Mouse (Mus musculus) ZHBTc4 (cell line): ENCODE data around the gene Nutm2.

Source experiments
- DNase-seq: peaks from one replicate; pipeline ENCODE4 v3.0.0-alpha.2; 2011; ENCODE audit warnings: low read depth, low spot score

The Nutm2 gene

DNA sequence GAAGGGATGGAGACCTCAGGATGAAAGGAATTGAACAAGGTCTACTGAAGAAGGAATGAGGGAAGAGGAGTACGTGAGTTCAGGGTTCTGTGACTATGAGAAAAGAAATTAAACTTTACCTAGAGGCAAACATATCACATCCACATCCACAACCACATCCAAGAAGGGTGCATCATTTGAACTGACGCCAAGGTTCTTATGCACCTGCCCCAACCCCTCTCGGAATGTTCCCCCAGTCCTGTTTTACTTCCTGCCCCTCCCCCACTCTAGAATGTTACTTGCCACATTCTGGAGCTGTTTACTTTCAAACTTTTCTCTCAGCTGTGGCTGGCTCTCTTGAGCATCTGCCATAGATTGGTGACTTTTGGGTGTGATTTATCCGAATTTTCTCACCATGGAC, at the start of gene Nutm2:
Gene Nutm2, plus strand, starts transcription at position 301 of the 400 bp plus-strand sequence.
- DNase-seq, result no peak

- peak; percentile 77 for DNase-seq
These were observed 49.5 kb upstream of the Nutm2 start, which contains the start of gene Fbxw17 for GRCm38 (mm10) chr13:50417389-50418183. Gene Fbxw17 (plus strand): TSS chr13:50417864.

DNA sequence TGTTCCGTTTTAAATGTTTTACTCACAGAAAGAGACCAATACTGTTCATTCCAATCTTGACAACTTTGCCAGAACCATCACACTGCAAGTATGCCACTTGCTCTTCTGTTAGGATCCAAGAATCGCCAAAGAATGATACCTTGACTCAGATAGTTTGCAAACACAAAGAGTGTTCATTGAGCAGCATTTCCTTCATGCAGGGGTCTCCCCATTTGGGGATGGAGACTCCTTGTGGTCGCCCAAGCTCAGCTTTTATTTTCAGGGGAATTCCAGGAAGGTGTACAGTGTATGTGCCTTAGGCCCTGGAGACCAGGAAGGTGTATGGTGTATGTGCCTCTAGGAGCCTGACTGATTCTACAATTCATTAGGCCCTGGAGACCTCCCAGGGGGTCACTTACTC, 48.7 kb upstream of the Nutm2 start:
- peak; percentile 14 for DNase-seq

DNA sequence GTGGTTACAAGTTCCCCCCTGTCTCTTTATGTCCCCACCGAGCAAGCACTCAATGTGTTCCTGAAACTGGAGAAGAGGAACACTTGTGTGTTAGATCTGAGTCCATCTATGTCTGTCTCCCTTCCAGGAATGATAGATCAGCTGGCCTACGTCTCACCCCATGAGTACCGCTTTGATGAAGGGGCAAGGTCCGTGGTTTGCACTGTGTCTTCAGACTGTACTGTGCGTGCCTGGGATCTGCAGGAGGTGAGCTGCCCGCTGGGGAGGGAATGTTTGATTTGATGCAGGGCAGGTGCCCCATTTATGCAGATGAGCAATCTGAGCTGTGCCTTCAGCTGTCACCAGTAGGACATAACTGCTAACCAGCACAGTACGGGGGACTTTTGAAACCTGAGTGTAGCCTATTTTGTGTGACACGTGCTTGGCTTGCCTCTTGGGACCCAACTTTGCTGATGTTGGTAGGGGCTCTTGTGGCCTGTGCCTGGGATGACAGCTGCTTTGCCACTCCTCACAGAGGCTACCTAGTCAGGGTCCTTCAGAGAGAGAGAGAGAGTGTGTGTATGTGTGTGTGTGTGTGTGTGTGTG, 43.4 kb upstream of the Nutm2 start:
- no peak for DNase-seq

DNA sequence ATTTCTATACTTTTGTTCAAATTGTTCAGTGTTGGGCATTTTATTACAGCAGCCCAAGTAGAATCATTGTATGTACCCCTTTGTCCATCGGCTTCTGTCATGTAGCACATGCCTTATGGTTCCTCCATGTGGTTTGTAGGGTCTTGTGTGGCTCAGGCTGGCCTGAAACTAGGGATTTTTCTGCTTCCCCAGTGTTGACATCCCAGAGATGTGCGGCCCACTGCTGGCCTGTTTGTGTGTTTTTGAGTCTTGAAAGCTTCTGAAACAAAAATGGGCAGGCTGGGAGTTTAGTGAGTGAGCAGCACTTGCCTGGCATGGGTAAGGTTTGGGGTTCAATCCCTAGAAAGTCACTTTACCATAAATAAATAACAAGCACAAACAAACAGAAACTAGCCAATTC, 42.6 kb upstream of the Nutm2 start:
- DNase-seq, result no peak

DNA sequence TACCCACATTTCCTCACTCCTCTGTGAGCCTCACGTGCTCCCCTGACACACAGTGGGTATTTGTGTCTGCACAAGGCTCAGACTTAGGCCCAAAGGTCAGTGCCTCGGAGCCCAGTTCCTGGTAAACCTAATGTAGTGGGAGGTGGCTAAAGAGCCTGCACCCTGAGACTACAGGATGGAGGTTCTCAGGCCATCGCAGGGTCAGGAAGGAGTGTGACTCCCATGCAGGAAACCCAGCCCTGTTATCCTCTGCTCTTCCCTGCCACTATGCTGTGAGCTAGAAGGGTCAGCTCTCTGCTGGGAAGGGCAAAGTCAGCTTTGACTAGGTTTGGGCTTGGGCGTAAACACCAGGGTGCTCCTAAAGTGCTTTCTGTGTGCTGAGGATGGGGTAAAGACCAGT, 40.4 kb upstream of the Nutm2 start:
- DNase-seq, result no peak

GRCm38 (mm10) chr13:50443812-50444211, 23.3 kb upstream of the Nutm2 start, which contains the start of gene Gm47429:
Gene Gm47429 (minus strand): TSS chr13:50443912.
- DNase-seq, result no peak

GRCm38 (mm10) chr13:50445261-50445660, 21.8 kb upstream of the Nutm2 start:
- DNase-seq, result no peak

- peak; percentile 21 for DNase-seq
These were observed 14.8 kb upstream of the Nutm2 start for GRCm38 (mm10) chr13:50452266-50452665.

DNA sequence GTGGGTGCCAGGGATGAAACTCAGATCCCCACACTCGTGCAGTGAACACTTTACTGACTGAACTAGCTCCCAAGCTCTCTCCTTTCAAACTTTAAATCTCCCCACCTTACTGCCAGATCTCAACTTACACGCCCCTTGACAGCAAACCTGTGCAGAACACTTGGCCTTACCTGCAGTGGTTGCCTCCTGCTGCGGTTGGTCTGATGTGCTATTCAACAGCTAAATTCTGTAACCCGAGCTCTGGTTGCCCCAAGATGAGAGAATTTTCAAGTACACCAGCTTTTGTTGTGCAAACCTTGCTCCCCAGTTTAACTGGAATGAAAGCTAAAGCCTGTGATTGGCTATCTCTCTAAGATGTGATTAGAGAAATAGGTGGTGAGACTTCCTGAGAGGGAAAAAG, 13.7 kb upstream of the Nutm2 start:
- peak; percentile 51 for DNase-seq

DNA sequence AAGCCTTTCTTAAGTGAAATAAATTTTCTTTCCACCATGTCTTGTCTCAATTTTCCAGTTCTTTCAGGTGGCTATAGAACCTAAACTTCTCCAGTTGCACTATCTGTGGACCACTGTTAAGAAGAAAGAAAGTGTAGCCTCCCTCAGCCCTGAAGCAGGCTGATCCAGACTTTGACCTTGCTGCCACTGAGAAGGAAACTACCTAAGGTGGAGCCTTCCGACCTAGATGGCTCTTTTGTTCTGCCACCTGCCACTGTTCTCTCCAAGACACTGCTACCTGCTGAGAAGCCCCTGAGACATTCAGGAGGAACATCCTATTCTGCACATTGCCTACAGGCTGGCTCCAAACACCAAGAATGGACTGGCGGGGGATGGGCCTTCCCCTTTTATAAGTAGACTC, 6.7 kb upstream of the Nutm2 start:
- DNase-seq, result peak; percentile 85

GRCm38 (mm10) chr13:50464621-50465562, 2.2 kb upstream of the Nutm2 start:
- DNase-seq, result peak; percentile 35

DNA sequence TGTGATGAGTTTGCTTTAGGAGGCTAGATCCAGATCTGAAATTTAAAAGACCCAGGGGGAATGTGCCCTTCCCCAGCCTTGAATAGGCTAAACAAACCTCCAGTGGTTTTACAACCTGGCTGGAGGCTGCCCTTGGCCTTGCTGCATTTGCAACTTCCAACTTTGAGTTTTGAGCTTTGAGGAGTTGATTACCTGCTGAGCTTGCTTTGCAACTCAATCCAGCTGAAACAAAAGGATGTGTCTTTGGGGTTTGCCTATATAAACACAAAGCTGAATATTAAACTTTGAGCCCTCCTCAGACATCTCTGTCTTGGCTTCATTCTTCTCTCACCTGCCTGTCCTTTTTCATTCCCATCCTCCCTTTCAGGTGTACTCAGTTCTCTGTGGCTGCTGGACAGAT, 21.4 kb downstream of the Nutm2 start:
- peak; percentile 58 for DNase-seq

- peak; percentile 81 for DNase-seq
These were observed 43.6 kb downstream of the Nutm2 start for GRCm38 (mm10) chr13:50510470-50511343.
